Mouse (Mus musculus) right cerebral cortex, postnatal 4 days (tissue): ENCODE results near the gene Slc34a3.
A peak's percentile ranks its signal among the peaks of the same experiment; 100 is the strongest.

Experiments
- DNase-seq: peaks from one replicate; pipeline ENCODE4 v3.0.0-alpha.2; 2022

Gene Slc34a3

GRCm38 (mm10) chr2:25224766-25225752, 9.1 kb downstream of the Slc34a3 start:
- DNase-seq, result peak; percentile 93

- DNase-seq, result no peak
Observed at GRCm38 (mm10) chr2:25224492-25224765, 9.7 kb downstream of the Slc34a3 start, which contains the start of gene Tubb4b. Tubb4b (minus strand) TSS chr2:25224702.

- peak; percentile 59 for DNase-seq
Observed at GRCm38 (mm10) chr2:25223681-25224491, 10.3 kb downstream of the Slc34a3 start.

DNA sequence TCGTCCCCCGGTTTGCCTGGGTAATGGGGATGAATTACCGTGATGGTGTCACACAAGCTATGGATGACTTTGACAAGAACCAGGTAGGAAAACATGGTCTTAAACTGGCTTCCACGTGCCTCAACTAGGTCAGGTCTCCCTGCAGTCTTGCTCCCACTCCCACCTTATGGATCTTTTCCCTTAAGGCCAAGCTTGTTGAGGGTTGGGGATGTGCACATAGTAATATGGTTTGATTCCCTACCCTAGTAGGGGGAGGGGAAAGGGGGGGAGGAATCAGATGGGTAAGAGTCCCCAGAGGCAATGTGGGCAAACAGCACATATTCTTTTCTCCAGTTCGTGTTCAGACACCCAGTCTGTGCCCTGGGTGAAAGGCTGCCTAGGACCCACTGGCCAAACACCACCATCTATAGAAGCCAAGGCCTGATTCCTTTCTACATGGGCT, 12.8 kb downstream of the Slc34a3 start:
- DNase-seq, result no peak

- DNase-seq, result no peak
Observed at GRCm38 (mm10) chr2:25218445-25218844, 15.7 kb downstream of the Slc34a3 start, which contains the start of gene Fam166a. Fam166a (plus strand) TSS chr2:25218745.

DNA sequence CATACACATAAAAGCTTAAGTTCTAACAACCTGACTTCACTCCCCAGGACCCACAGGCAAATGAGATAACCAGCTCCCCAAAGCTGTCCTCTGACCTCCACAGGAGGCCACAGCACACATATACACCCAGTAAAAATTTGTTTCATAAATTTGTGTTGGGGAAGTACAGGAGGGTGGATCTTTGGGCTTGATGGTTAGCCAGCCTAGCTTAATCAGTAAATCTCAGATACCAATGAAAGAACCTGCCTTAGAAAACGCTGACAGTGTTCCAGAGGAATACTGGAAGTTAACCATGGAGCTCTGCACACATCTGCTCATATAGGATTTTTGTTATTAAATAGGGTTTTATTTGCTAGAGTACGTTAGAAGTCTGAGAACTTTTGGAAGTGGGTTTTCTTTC, 16.5 kb downstream of the Slc34a3 start:
- no peak for DNase-seq

- DNase-seq, result no peak
Observed at GRCm38 (mm10) chr2:25214444-25214843, 19.7 kb downstream of the Slc34a3 start, which contains the start of gene Stpg3. Stpg3 (minus strand) TSS chr2:25214637.

GRCm38 (mm10) chr2:25213266-25213865, 20.8 kb downstream of the Slc34a3 start:
- no peak for DNase-seq

DNA sequence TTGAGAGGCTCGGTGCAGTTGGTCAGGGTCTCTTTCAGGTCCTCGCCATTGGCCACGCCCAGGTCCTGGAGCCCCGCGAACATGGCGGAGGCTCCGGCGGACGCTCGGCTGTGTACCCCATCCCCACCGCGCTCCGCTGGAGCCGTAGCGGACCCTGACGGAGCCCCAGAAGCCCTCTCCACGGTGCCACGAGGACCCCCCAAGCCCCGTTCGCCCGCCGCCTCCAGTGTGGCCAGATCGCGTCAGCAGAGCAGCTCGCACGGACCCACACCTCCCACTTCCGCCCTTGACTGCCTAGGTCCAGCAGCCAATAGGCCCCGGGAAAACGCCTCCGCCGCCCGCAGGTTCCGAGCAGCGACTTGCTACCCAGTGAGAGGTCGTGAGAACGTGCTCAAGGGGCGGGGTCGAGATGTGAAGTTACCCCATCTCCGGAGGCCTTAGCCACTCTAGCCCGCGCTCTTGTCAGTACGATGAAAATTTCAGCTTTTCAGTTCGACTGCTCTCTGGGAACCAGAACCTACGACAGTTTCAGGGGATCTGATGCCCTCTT, 23.0 kb downstream of the Slc34a3 start, which contains the start of gene Nelfb:
Gene Nelfb (minus strand): TSS at position 369 of the 550 bp plus-strand sequence.
- DNase-seq, result peak; percentile 82

- no peak for DNase-seq
Observed at GRCm38 (mm10) chr2:25210686-25211085, 23.5 kb downstream of the Slc34a3 start.

- DNase-seq, result no peak
Observed at GRCm38 (mm10) chr2:25207593-25207992, 26.6 kb downstream of the Slc34a3 start.

DNA sequence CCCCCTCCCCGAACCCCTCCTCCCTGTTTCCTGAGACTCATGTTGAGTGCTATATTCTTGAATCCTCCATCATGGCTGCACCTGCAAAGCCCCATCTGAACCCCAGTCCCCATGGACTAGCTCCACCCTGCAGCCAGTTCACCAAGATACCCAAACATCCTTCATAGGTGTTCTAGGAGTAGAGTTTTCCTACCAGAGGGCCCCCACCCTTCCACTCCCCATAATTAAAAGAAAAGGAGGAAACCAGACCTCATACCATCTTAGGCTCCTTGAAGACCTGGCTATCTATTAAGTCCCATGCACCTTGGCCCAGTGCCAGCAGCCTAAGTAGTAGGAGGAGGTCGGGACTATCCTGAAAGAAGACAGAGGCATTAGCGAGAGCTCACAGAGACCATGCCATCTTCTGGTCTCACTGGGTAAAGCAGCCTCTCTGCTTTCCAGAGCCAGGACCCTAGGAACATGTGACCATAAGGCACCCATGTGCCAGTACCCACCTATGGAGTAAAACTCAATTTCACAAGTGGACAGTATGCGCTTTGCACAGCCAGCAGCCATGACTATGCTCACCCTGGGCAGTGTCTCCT, 30.4 kb downstream of the Slc34a3 start:
- no peak for DNase-seq

DNA sequence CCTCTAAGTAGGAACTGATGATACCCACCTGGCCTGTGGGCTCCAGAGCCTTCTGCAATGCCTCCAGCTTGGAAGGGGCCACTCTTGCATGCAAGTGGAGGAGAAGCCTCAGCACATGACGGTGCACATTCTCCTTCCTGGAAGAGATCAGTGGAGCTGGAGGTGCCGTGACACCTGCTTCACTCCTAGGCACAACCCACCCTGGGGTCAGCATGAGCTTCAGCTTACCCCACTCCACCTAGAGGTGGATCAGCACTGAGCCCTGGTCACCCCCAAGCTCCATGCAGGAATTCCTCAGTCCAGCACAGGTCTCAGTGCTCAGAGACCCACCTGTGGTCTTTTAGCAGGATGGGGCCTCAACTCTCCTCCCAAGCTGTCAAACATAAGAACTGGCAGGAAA, 33.5 kb downstream of the Slc34a3 start:
- no peak for DNase-seq

DNA sequence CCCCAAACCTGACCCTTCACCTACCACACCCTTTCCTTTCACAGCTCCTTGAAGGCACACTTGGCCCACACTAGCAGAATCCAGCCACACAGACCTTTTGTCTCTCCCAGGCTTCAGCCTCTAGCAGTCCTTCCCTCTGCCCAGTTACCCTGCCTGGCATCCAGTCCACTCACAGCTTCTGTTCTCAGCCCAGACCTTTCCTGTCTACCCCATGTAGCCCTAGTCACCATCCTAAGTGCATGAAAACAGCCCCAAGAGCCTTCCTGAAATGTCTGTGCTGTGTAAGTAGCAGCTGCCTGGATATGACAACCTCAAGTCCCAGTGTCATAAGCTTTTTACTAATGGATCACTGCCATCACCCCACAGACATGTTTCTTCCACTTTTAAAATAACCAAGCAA, 36.2 kb downstream of the Slc34a3 start:
- DNase-seq, result no peak

- DNase-seq, result no peak
Observed at GRCm38 (mm10) chr2:25197191-25197590, 37.0 kb downstream of the Slc34a3 start.

GRCm38 (mm10) chr2:25196172-25196954, 37.8 kb downstream of the Slc34a3 start, which contains the start of gene Tor4a:
Tor4a (minus strand) TSS chr2:25196886.
- DNase-seq, result no peak

- DNase-seq, result no peak
Observed at GRCm38 (mm10) chr2:25195211-25196156, 38.7 kb downstream of the Slc34a3 start.

- no peak for DNase-seq
Observed at GRCm38 (mm10) chr2:25194486-25195171, 39.5 kb downstream of the Slc34a3 start.

DNA sequence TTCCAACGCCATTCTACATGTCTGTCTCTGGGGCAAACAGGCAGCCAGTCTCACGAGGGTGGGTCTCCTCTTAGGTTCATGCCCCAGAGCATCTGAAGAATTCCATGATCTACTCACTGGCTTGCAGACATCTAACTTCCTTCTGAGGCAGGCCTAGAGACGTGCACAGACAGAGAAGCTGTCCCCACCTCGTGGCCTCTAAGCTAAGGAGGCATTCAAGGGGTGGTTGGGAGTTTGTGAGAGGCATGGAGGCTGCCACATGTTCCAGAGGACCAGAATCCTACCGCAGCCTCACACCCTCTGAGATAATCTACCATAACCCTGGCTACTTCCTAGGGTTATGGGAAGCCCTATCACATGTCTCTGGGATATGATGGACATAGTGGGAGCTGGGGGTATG, 40.2 kb downstream of the Slc34a3 start:
- DNase-seq, result no peak
